8 mouse cellular contexts compared by ENCODE assay signal in genomic region chr3:100462235-100463083, GRCm38 (mm10). TPM values are rescaled to one million over a fixed set of nuclear protein-coding genes. Genes with fewer than 3 reads are reported as not detected.
DNase-seq lines count a peak whose midpoint lies in the region; ATAC-seq and TF ChIP-seq lines count a peak whose summit lies in the region.

No protein-coding gene starts in this region.

- no peaks in the 10 kb centered on the region for H3K36me3 ChIP-seq in lung, embryonic 14.5 days (ENCODE audit: insufficient read depth)
- H3K36me3 ChIP-seq in lung, postnatal 0 days (ENCODE audit: insufficient read depth, low read length), result no peaks in the 10 kb centered on the region
- H3K36me3 ChIP-seq in forebrain, postnatal 0 days (ENCODE audit: insufficient read depth), result no peaks in the 10 kb centered on the region
- no peaks in the 10 kb centered on the region for H3K36me3 ChIP-seq in kidney, embryonic 15.5 days

- WGBS in lung, embryonic 14.5 days, result 68% methylated on average over 8 of the region's 8 CpGs
- 59% methylated on average over 8 of the region's 8 CpGs for WGBS in lung, postnatal 0 days
- 28% methylated on average over 8 of the region's 8 CpGs for WGBS in forebrain, postnatal 0 days
- WGBS in kidney, embryonic 15.5 days, result 75% methylated on average over 8 of the region's 8 CpGs

- DNase-seq in lung, embryonic 14.5 days, result no peak
- DNase-seq in lung, postnatal 0 days (ENCODE audit: low spot score), result no peak
- DNase-seq in forebrain, postnatal 0 days, result peak; percentile 5
- peak; percentile 26 for DNase-seq in retina, embryonic 14.5 days (ENCODE audit: low spot score)
- DNase-seq in spleen, postnatal 36 days (ENCODE audit: low spot score in 2 of 2), result no peak
- DNase-seq in spleen, adult 18-20 months, result no peak
- DNase-seq in frontal cortex, postnatal 14 days (ENCODE audit: low spot score in 2 of 2), result no peak

- no peak for TF ChIP-seq EP300 in lung, postnatal 0 days (IDR thresholded peaks at IDR 0.05)

- no peak overlapping the region for H3K9ac ChIP-seq in lung, embryonic 14.5 days
- H3K9ac ChIP-seq in lung, postnatal 0 days (replicated peaks; ENCODE audit: low read depth), result no peak overlapping the region
- H3K9ac ChIP-seq in forebrain, postnatal 0 days, result no peak overlapping the region
- H3K9ac ChIP-seq in kidney, embryonic 15.5 days, result no peak overlapping the region

- TF ChIP-seq CTCF in lung, embryonic 14.5 days (IDR thresholded peaks at IDR 0.05; ENCODE audit: low read depth), result no peak
- no peak for TF ChIP-seq CTCF in lung, postnatal 0 days (IDR thresholded peaks at IDR 0.05)
- no peak for TF ChIP-seq CTCF in forebrain, postnatal 0 days (IDR thresholded peaks at IDR 0.05; ENCODE audit: low read depth)

- H3K27me3 ChIP-seq in lung, embryonic 14.5 days (ENCODE audit: insufficient read depth, low read length), result no peaks in the 10 kb centered on the region
- H3K27me3 ChIP-seq in lung, postnatal 0 days (replicated peaks; ENCODE audit: insufficient read depth, low read length), result no peaks in the 10 kb centered on the region
- H3K27me3 ChIP-seq in forebrain, postnatal 0 days (ENCODE audit: insufficient read depth, low read length), result no peaks in the 10 kb centered on the region
- H3K27me3 ChIP-seq in kidney, embryonic 15.5 days, result no peaks in the 10 kb centered on the region

- H3K9me3 ChIP-seq in lung, embryonic 14.5 days (ENCODE audit: low read depth, low read length), result no peaks in the 10 kb centered on the region
- H3K9me3 ChIP-seq in lung, postnatal 0 days (ENCODE audit: low read length), result no peaks in the 10 kb centered on the region
- H3K9me3 ChIP-seq in forebrain, postnatal 0 days (ENCODE audit: low read length), result no peaks in the 10 kb centered on the region
- no peaks in the 10 kb centered on the region for H3K9me3 ChIP-seq in kidney, embryonic 15.5 days (replicated peaks)

- H3K4me3 ChIP-seq in lung, embryonic 14.5 days (ENCODE audit: low read depth, low read length), result no peak overlapping the region
- H3K4me3 ChIP-seq in lung, postnatal 0 days (ENCODE audit: low read depth, low read length), result no peak overlapping the region
- H3K4me3 ChIP-seq in forebrain, postnatal 0 days (ENCODE audit: low read depth, low read length), result no peak overlapping the region
- no peak overlapping the region for H3K4me3 ChIP-seq in kidney, embryonic 15.5 days (replicated peaks)

- H3K27ac ChIP-seq in lung, embryonic 14.5 days (ENCODE audit: low read depth), result peak overlapping the region; percentile 52; the same call in 1 of the 2 replicates
- H3K27ac ChIP-seq in lung, postnatal 0 days (ENCODE audit: low read length), result no peak overlapping the region
- no peak overlapping the region for H3K27ac ChIP-seq in forebrain, postnatal 0 days (ENCODE audit: low read depth, low read length)
- peak overlapping the region; percentile 42 for H3K27ac ChIP-seq in kidney, embryonic 15.5 days

- H3K4me2 ChIP-seq in lung, embryonic 14.5 days, result no peak overlapping the region
- no peak overlapping the region for H3K4me2 ChIP-seq in lung, postnatal 0 days (replicated peaks; ENCODE audit: low read depth, low read length)
- no peak overlapping the region for H3K4me2 ChIP-seq in forebrain, postnatal 0 days (ENCODE audit: low read depth)
- H3K4me2 ChIP-seq in kidney, embryonic 15.5 days, result no peak overlapping the region

- ATAC-seq in lung, embryonic 14.5 days (ENCODE audit: insufficient read depth), result no peak
- no peak for ATAC-seq in lung, postnatal 0 days
- ATAC-seq in forebrain, postnatal 0 days, result peak; percentile 8; the same call in 1 of the 2 replicates
- ATAC-seq in kidney, embryonic 15.5 days (replicated peaks; ENCODE audit: low FRiP score), result peak; percentile 81

- H3K4me1 ChIP-seq in lung, embryonic 14.5 days (ENCODE audit: insufficient read depth), result no peaks in the 10 kb centered on the region; the same call in 1 of the 2 replicates
- H3K4me1 ChIP-seq in lung, postnatal 0 days (ENCODE audit: insufficient read depth, low read depth, low read length), result no peaks in the 10 kb centered on the region
- H3K4me1 ChIP-seq in forebrain, postnatal 0 days (ENCODE audit: insufficient read depth), result no peaks in the 10 kb centered on the region
- H3K4me1 ChIP-seq in kidney, embryonic 15.5 days, result peaks cover 19% of the 10 kb centered on the region

RNA-seq across cellular contexts. Expression of gene Tent5c, which starts 26.7 kb away (rescaled TPM):
- 6.9 and 8.7 TPM in 2 replicates for polyA plus RNA-seq in lung, embryonic 14.5 days (2014; fragmentation: Nextera tagmentation; extraction: Ambion mirVana)
- 11.5 and 14.0 TPM in 2 replicates for polyA plus RNA-seq in lung, postnatal 0 days (2015; fragmentation: Nextera tagmentation; extraction: Ambion mirVana)
- total RNA-seq in forebrain, postnatal 0 days (2014; rRNA removed), result 1.9 and 2.0 TPM in 2 replicates
- polyA plus RNA-seq in forebrain, postnatal 0 days (2015; fragmentation: Nextera tagmentation; extraction: Ambion mirVana), result 0.69 and 1.1 TPM in 2 replicates
- polyA plus RNA-seq in kidney, embryonic 15.5 days (2015; fragmentation: Nextera tagmentation; extraction: Ambion mirVana), result 7.3 and 9.4 TPM in 2 replicates

Comparison
In these comparisons a context has a peak if more than half of its experiments do, and no peak if none do; other contexts are left out.
1. H3K27ac ChIP-seq: peak in lung, embryonic 14.5 days (single experiment) and kidney, embryonic 15.5 days (single experiment); none in lung, postnatal 0 days (single experiment) and forebrain, postnatal 0 days (single experiment).
2. ATAC-seq: peak in forebrain, postnatal 0 days (single experiment) and kidney, embryonic 15.5 days (single experiment); none in lung, embryonic 14.5 days (single experiment) and lung, postnatal 0 days (single experiment).
3. DNase-seq: peak in forebrain, postnatal 0 days (single experiment) and retina, embryonic 14.5 days (single experiment); none in lung, embryonic 14.5 days (single experiment), lung, postnatal 0 days (single experiment), spleen, postnatal 36 days (0 of 2), spleen, adult 18-20 months (0 of 2) and frontal cortex, postnatal 14 days (0 of 2).